Mouse (Mus musculus): Measurements from ENCODE around the gene C330007P06Rik. TPM values are rescaled to one million over a fixed set of nuclear protein-coding genes. Genes with fewer than 3 reads are reported as not detected.
A peak's percentile ranks its signal among the peaks of the same experiment; 100 is the strongest.
"Not testable (repeated sequence)": the region's sequence is repeated elsewhere in the genome, so short reads cannot be mapped to it uniquely, and the experiment has no call there.

The C330007P06Rik gene
- total RNA-seq, 2 experiments from 2014 or later = 32.6 to 34.4 TPM

DNA sequence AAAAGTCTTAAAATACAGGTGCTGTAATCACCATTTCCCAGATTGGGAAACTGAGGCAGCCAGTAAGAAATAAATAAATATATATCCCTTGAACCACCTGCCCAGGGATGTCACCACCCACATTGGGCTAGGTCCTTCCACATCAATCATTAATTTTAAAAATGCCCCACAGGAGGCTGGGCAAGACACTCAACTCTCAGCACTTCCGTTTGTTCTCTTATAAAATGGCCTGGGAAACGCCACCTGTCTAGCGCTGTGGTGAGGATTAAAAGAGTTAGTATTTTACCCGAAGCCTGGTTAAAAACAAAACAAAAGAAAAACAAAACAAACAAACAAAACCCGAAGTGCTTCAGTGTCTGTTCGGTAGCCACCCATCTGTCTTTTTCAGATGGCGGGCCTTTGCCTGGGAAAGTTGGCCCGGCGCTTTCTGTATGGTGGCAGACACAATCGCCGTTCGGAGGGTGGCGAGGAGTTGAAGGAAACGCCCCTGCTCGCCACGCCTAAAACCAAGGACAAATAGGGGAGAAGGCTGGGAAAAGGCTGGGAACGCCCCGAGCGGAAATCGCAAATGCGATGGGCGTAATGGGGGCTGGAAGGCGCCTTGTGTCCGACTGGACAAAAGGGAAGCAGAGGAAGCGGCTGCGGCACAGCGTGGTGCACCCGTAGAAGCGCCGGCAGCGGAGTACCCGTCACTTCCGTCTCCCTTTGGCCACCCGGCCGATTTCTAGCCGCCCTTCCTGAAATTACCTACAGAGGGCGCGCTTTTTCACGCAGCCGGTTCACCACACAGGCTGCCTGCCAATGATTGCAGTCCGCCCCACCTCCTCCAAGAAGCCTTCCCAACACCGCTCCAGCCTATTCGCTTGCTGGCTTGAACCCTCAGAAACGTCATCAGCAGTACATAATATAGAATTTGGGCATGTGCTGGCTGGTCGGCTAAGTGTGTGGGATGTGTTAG, 66.3 kb downstream of the C330007P06Rik start:
- intact Hi-C loops (cut with DNase I) = no loop called here
- peak; percentile 89 for DNase-seq (ENCODE audit: low spot score in 2 of 2)

DNA sequence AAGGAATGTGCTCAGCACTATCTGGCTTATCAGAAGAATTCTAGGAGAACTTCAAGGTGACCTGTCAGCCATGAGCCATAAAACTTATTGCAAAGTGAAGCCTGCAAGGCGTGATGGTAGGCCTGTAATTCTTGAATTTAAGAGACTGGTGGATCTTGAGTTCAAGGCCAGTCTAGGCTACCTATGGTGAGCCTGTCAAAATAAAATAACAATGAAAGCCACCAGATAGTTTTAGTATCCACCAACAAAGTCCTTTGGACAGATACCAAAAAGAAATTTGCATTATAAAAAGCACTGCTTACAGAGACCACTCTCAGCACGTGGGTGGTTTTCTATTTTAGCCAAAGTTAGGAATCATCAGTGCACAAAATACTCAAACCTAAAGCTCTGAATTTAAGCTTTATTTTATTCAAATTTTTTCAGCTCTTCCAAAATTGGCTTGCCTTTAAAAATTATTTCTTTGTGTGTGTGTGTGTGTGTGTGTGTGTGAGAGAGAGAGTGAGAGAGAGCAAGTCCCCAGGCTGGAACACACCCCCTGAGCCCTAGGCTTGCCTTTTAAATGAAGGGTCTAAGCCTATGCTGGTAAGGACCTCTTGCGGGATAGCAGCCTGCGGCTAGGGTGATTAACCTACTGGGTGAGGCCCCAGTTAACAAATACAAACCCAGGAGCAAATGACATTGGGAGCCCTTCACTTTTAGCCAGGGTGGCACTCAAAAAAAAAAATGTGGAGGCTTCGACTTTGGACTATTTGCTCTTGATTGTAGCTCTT, 68.3 kb downstream of the C330007P06Rik start:
- DNase-seq (ENCODE audit: low spot score in 2 of 2) = no peak
- intact Hi-C loops (cut with DNase I) = no loop called here

DNA sequence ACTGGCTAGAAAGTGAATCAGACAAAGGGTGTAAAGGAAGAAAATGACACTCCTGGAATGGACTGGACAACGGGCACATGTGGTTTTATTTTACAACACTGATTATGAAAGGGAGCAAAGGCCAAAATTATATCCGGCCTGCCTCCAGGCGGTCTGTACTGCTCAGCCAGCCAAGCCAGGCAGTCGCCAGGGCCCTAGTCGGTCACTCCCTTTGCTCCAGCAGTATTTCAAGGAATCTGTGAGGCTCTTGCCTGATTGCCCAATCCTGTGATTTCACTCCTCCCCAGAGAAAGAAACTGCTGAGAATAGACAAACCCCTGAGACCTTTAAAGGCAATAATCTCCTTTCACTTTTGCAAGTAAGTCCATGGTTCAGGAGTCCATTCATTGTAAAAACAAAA, 69.7 kb downstream of the C330007P06Rik start:
- intact Hi-C loops (cut with DNase I) = no loop called here

DNA sequence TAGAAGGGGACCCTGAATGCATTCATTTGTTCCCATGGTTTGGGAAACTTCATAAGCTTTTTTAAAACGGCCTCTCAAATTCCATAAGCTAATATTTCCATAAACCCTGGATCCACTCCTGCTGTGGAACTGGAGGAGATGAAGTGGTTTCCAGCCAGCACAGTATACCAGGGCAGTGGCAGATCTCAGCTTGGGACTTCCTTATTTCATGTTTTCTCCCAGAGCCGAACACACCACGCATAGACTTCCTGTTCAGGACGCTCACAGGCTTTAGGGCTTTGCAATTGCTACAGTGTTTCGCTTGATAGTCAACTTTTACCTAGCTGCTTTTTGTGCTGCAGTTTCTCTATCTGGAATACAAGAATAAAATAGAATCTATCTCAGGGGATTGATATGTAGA, 70.7 kb downstream of the C330007P06Rik start:
- intact Hi-C loops (cut with DNase I) = no loop called here
- no peak for DNase-seq (ENCODE audit: low spot score in 2 of 2)

More for the DNA sequence above, 69.7 kb downstream of the C330007P06Rik start:
- no peak for DNase-seq (ENCODE audit: low spot score in 2 of 2)

DNA sequence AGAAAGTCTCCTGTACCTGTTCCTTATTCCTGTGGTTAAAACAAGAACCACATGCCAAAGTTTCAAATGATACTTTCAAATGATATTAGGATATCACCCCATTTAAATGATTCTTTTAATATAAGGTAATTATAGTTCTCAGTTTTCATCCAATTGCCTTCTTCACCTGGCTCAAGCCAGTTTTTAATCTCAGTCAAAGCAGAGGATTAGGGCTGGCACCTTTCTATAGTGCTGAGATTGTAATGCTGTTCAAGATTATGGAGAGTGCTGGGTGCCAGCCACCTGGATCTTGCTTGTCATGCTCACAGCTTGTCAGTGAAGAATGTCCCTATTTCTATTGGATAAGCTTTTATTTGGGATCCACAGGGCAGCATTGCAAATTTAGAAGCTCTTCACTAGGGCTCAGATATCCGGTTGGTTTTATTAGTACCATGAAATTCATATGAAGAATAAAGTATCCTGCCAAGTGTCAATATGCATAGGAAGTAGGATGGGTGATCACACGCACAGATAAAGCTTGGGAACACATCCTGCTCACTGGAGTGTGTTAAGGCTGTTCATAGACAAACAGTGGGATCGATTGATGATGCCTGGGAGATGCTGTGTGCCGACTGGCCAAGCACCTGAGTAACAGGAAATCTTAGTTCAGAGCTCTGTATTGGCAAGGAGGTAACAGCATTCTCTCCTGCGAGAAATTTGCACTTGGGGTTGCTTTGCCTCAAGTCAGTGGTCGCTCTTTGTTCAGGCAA, 74.6 kb downstream of the C330007P06Rik start:
- intact Hi-C loops (cut with DNase I) = no loop called here
- no peak for DNase-seq (ENCODE audit: low spot score in 2 of 2)

DNA sequence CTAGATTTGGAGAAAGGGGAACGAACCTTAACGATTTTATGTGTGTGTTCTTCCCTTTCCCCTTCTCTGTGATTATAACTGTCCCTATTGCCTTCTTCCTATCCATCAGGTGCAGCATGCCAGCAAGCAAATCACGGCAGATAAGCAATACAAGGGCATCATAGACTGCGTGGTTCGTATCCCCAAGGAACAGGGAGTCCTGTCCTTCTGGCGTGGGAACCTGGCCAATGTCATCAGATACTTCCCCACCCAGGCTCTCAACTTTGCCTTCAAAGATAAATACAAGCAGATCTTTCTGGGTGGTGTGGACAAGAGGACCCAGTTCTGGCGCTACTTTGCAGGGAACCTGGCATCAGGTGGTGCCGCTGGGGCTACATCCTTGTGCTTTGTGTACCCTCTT, 77.2 kb downstream of the C330007P06Rik start:
- DNase-seq (ENCODE audit: low spot score in 2 of 2); intact Hi-C loops (cut with DNase I): not testable (repeated sequence)

DNA sequence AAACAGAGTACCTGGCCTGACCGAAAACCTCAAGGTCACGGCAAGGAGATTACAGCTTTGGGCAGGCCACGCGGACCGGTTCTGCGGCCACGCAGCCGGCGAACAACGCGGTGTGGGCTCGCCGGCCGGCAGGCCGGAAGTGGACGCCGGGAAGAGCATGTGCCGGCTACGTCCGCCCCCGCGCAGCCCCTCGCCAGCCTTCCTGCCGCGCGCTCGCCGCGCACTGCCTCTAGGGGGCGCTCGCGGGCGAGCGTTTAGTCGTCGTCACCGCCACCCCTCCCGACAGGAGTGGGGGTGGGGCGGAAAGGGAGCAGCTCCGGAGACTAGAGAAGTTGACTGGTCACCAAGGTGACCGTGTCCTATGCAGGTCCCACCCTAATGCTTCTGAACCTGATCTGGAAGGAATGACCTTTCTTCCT, 77.7 kb downstream of the C330007P06Rik start:
- intact Hi-C loops (cut with DNase I) = no loop called here
- peak; percentile 86 to 87 for DNase-seq (ENCODE audit: low spot score in 2 of 2)

DNA sequence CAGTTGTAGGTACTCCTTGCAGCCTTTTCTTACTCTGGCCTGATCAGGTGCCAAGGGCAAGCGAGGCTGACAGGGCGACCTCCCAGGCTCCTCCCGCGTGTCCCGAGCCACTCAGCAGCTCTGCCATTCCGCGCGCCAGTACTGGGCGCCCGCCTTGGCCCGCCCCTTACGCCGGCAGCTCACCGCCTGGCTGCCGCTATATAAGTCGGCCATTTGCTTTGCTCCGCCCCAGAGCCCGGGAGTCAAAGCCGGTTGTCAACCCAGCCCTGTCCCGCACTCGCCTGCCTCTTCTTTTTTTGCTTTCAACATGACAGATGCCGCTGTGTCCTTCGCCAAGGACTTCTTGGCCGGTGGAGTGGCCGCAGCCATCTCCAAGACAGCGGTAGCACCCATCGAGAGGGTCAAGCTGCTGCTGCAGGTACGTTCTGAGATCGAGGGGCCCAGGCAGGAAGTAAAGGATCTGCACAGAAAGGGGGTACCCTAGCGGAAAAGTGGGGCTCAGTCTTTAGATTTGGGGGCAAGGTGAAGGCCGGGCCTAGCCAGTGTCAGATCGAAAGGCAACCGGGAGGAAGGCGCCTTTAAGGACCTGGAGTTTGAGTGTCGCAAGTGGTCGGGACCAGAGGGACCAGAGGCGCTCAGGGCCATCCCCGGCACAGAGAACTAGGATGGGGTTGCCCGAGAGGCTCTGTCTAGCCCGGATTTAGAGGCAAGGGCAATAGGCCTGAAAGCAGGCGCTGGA, 78.3 kb downstream of the C330007P06Rik start, which contains the start of gene Slc25a5:
Gene Slc25a5 (plus strand): TSS at position 228 of the 739 bp plus-strand sequence.
- DNase-seq (ENCODE audit: low spot score in 2 of 2) = peak; percentile 82 to 86
- intact Hi-C loops (cut with DNase I) = no loop called here

DNA sequence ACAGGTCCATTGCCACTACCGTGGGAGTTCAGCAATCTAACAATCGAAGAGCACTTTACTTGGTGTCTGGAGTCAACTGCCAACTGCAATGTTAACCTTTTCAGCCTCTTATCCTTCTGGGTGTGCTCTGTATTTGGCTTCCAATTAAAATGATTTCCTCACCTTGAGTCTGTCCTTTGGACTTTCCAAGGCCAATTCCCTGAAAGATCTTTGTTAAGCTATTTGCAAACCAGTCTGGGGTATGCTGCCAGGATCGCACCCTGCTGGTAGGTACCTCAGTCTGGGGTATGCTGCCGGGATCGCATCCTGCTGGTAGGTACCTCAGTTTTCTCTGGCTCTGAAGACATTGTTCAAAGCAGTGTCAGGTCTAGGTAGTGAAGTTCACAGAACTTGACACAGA, 79.3 kb downstream of the C330007P06Rik start:
- DNase-seq (ENCODE audit: low spot score in 2 of 2) = no peak
- intact Hi-C loops (cut with DNase I) = no loop called here

DNA sequence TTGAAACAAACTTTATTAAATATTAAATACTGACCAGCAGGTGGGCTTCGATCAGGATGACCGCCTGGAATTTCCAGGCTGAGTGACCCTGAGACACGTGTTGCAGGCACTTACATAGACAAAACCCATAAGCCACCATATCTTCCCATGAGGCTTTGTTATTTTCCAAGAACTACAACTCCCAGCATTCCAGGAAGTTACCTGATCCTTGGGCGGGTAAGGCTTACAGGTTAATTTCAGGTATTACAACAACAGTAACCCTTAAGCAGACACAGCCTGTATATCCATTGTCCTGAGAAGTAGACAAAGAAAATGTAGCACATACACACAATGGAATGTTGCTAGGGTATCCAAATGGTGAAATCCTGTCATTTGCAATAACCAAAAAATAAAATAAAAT, 84.6 kb downstream of the C330007P06Rik start:
- intact Hi-C loops (cut with DNase I) = no loop called here
- no peak for DNase-seq (ENCODE audit: low spot score in 2 of 2)

DNA sequence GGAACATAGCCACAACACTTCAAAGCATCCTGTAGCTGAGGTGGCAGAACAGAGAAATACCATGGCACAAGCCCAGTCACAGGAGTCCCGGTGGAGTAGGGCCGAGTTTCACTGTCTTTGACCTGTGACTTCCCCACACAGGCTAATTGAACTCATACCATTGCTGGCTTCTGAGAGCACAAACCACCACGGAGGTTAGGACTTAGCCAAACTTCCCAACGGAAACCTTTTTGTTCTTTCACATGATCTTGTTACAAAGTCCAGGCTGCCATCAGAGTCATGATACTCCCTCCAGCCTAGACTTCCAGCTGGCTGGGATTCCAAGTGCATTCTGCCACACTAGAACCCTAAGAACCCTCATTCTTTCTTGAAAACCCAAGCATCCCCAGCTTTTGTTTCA, 96.2 kb downstream of the C330007P06Rik start:
- intact Hi-C loops (cut with DNase I) = no loop called here
- DNase-seq (ENCODE audit: low spot score in 2 of 2) = no peak

DNA sequence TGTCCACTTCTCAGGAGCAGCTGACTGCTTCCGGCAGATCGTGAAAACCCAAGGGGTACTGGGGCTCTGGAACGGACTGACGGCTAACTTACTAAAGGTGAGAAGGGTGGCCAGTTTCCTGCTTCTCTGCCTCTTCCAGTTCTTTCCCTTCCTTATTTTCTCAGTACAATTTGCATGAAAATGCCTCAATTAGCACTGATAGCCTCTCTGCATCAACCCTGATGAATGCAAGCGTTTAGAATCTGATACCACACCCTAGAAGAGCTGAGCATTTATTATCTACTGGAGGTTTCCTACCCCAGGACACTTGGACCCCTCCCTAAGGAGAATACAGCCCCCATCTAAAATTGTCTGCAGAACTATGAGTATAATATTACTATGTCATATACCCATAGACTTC, 98.4 kb downstream of the C330007P06Rik start:
- no peak for DNase-seq (ENCODE audit: low spot score in 2 of 2)
- intact Hi-C loops (cut with DNase I) = no loop called here

Other genes with a start within 250 kb of the C330007P06Rik start
- 10 to 100 TPM in 1 of 2 experiments, 1 to 10 TPM in 1; 8.9 to 10.9 TPM for gene Akap17b, start 228.7 kb downstream of the C330007P06Rik start, total RNA-seq (2021)
- under 1 TPM in 1 of 2 experiments, not detected in 1; 0.30 TPM for gene Slc25a43, start 130.5 kb downstream of the C330007P06Rik start, total RNA-seq (2021)
- gene Slc25a5, start 78.5 kb downstream of the C330007P06Rik start, total RNA-seq (2021) = 100 to 1,000 TPM; 363 to 370 TPM
- 10 to 100 TPM; 59.6 to 61.9 TPM for gene Ube2a, start 211 bp downstream of the C330007P06Rik start, total RNA-seq (2021)
- 10 to 100 TPM; 32.3 to 32.9 TPM for gene Nkrf, start 28.8 kb upstream of the C330007P06Rik start, total RNA-seq (2021)
- gene Sept6, start 117.7 kb upstream of the C330007P06Rik start, total RNA-seq (2021) = 10 to 100 TPM; 72.5 to 75.0 TPM
- not detected for gene Sowahd, start 174.7 kb upstream of the C330007P06Rik start, total RNA-seq (2021)
- 100 to 1,000 TPM; 292 to 301 TPM for gene Rpl39, start 211.3 kb upstream of the C330007P06Rik start, total RNA-seq (2021)
- gene Upf3b, start 236.2 kb upstream of the C330007P06Rik start, total RNA-seq (2021) = 10 to 100 TPM; 15.0 to 15.6 TPM